Mouse (Mus musculus): Measurements from ENCODE around the gene Gpx2.
"Not testable (repeated sequence)": the region's sequence is repeated elsewhere in the genome, so short reads cannot be mapped to it uniquely, and the experiment has no call there.

The Gpx2 gene

GRCm38 (mm10) chr12:76803700-76804252 lies 8.4 kb upstream of the Gpx2 start:
- DNase-seq = peak; percentile 80 to 81

GRCm38 (mm10) chr12:76803028-76803427 lies 7.7 kb upstream of the Gpx2 start:
- no peak for DNase-seq

- DNase-seq = no peak
These were observed 2.8 kb upstream of the Gpx2 start for GRCm38 (mm10) chr12:76798008-76798720.

- DNase-seq = no peak
These were observed 1.7 kb upstream of the Gpx2 start for GRCm38 (mm10) chr12:76796938-76797539.

- not testable (repeated sequence) for DNase-seq
These were observed 2.8 kb downstream of the Gpx2 start for GRCm38 (mm10) chr12:76792540-76792939.

GRCm38 (mm10) chr12:76790446-76791084 lies 4.8 kb downstream of the Gpx2 start:
- peak in 1 of 2 experiments; percentile 56 for DNase-seq

- no peak for DNase-seq
These were observed 11.2 kb downstream of the Gpx2 start for GRCm38 (mm10) chr12:76784056-76784619.

- DNase-seq = peak in 1 of 2 experiments; percentile 38
These were observed 14.5 kb downstream of the Gpx2 start for GRCm38 (mm10) chr12:76780639-76781468.

GRCm38 (mm10) chr12:76779951-76780350 lies 15.4 kb downstream of the Gpx2 start:
- no peak for DNase-seq

GRCm38 (mm10) chr12:76778305-76779083 lies 16.9 kb downstream of the Gpx2 start:
- no peak for DNase-seq

GRCm38 (mm10) chr12:76777845-76778244 lies 17.5 kb downstream of the Gpx2 start:
- no peak for DNase-seq

GRCm38 (mm10) chr12:76776898-76777297 lies 18.5 kb downstream of the Gpx2 start:
- no peak for DNase-seq

GRCm38 (mm10) chr12:76775132-76775531 lies 20.2 kb downstream of the Gpx2 start:
- DNase-seq = no peak

- DNase-seq = no peak
These were observed 20.7 kb downstream of the Gpx2 start for GRCm38 (mm10) chr12:76774652-76775051.

GRCm38 (mm10) chr12:76771540-76771939 lies 23.8 kb downstream of the Gpx2 start:
- no peak for DNase-seq

- DNase-seq = no peak
These were observed 24.4 kb downstream of the Gpx2 start for GRCm38 (mm10) chr12:76770841-76771500.

GRCm38 (mm10) chr12:76765901-76766630 lies 29.3 kb downstream of the Gpx2 start:
- DNase-seq = no peak

GRCm38 (mm10) chr12:76765354-76765851 lies 30.0 kb downstream of the Gpx2 start, which contains the start of the genes Churc1 and Fntb:
Gene Churc1 (plus strand): TSS chr12:76765538.
Gene Fntb (plus strand): TSS chr12:76765589.
- DNase-seq = peak; percentile 89 to 90

GRCm38 (mm10) chr12:76752652-76753318 lies 42.6 kb downstream of the Gpx2 start:
- DNase-seq = peak; percentile 82 to 86

Measured in cerebellum, postnatal 14 days (tissue).